Mouse (Mus musculus) right cerebral cortex, postnatal 10 days (tissue): Measurements from ENCODE around the gene Rora.

Experiments
- DNase-seq, 2 experiments: peaks; one replicate each; pipeline ENCODE4 v3.0.0; 2021; ENCODE audit warnings: low spot score in 2 of 2

Rora gene

GRCm38 (mm10) chr9:69137398-69137797, 483.8 kb downstream of the Rora start:
- no peak for DNase-seq

- no peak for DNase-seq
Measured at GRCm38 (mm10) chr9:69140144-69140543, 486.6 kb downstream of the Rora start.

- DNase-seq = no peak
Measured at GRCm38 (mm10) chr9:69141859-69142258, 488.3 kb downstream of the Rora start.

GRCm38 (mm10) chr9:69146937-69147336, 493.4 kb downstream of the Rora start:
- DNase-seq = no peak

GRCm38 (mm10) chr9:69150224-69150623, 496.6 kb downstream of the Rora start:
- DNase-seq = peak; percentile 28 to 35

- DNase-seq = no peak
Measured at GRCm38 (mm10) chr9:69154684-69155083, 501.1 kb downstream of the Rora start.

GRCm38 (mm10) chr9:69155836-69156595, 502.4 kb downstream of the Rora start:
- no peak for DNase-seq

- DNase-seq = no peak
Measured at GRCm38 (mm10) chr9:69160818-69161217, 507.2 kb downstream of the Rora start.

GRCm38 (mm10) chr9:69164653-69165052, 511.1 kb downstream of the Rora start:
- no peak for DNase-seq

- DNase-seq = no peak
Measured at GRCm38 (mm10) chr9:69165096-69165836, 511.7 kb downstream of the Rora start.

- no peak for DNase-seq
Measured at GRCm38 (mm10) chr9:69174061-69174460, 520.5 kb downstream of the Rora start.

GRCm38 (mm10) chr9:69174527-69175116, 521.0 kb downstream of the Rora start:
- DNase-seq = no peak

- no peak for DNase-seq
Measured at GRCm38 (mm10) chr9:69176988-69177387, 523.4 kb downstream of the Rora start.

- no peak for DNase-seq
Measured at GRCm38 (mm10) chr9:69179224-69179623, 525.6 kb downstream of the Rora start.

- no peak for DNase-seq
Measured at GRCm38 (mm10) chr9:69180961-69181360, 527.4 kb downstream of the Rora start.

- DNase-seq = no peak
Measured at GRCm38 (mm10) chr9:69181411-69181810, 527.8 kb downstream of the Rora start.

GRCm38 (mm10) chr9:69183888-69184287, 530.3 kb downstream of the Rora start:
- DNase-seq = no peak

GRCm38 (mm10) chr9:69190726-69191125, 537.1 kb downstream of the Rora start:
- no peak for DNase-seq

- DNase-seq = no peak
Measured at GRCm38 (mm10) chr9:69192446-69192845, 538.9 kb downstream of the Rora start.

GRCm38 (mm10) chr9:69194638-69195605, 541.3 kb downstream of the Rora start:
- no peak for DNase-seq

GRCm38 (mm10) chr9:69213796-69214195, 560.2 kb downstream of the Rora start:
- peak; percentile 61 to 65 for DNase-seq

GRCm38 (mm10) chr9:69224841-69225240, 571.3 kb downstream of the Rora start:
- no peak for DNase-seq
